Mouse (Mus musculus): ENCODE data around the gene Bora. TPM values are rescaled to one million over a fixed set of nuclear protein-coding genes. Genes with fewer than 3 reads are reported as not detected.
A peak's percentile ranks its signal among the peaks of the same experiment; 100 is the strongest.

Bora gene
- polyA plus RNA-seq (2012; rRNA removed) = 1.1 and 2.4 TPM in 2 replicates

- Histone ChIP-seq H3K4me1 (ENCODE audit: control insufficient read depth, insufficient read depth, insufficient read length, low read length) (peaks cover 2% of the 10 kb centered on the region; the same call in 1 of the 2 replicates), H3K27ac (ENCODE audit: insufficient read depth, low read depth, low read length) (peak within 1 kb of the TSS; percentile 66), H3K36me3 (ENCODE audit: control insufficient read depth, insufficient read depth, low read length) (peaks cover under 1% of the 10 kb centered on the region; the same call in 1 of the 2 replicates), H3K27me3 (ENCODE audit: control insufficient read depth, insufficient read depth, low read length) (no peaks in the 10 kb centered on the region), H3K4me3 (ENCODE audit: low read depth, low read length) (peak within 1 kb of the TSS; percentile 96)
- WGBS = under 1% methylated on average over 81 of the region's 81 CpGs
- TF ChIP-seq CTCF (IDR thresholded peaks at IDR 0.05; ENCODE audit: extremely low read depth, insufficient read length, insufficient replicate concordance, low read depth, low read length) (no peak), POLR2A (IDR thresholded peaks at IDR 0.05; ENCODE audit: low read depth, low read length) (peak; percentile 60; the same call in 1 of the 2 replicates)
These were observed at the start of gene Bora, which contains the start of gene Mzt1 for GRCm38 (mm10) chr14:99046031-99046781. Gene Bora, plus strand, starts transcription at chr14:99046222. Gene Mzt1, minus strand, starts transcription at chr14:99046134.

DNA sequence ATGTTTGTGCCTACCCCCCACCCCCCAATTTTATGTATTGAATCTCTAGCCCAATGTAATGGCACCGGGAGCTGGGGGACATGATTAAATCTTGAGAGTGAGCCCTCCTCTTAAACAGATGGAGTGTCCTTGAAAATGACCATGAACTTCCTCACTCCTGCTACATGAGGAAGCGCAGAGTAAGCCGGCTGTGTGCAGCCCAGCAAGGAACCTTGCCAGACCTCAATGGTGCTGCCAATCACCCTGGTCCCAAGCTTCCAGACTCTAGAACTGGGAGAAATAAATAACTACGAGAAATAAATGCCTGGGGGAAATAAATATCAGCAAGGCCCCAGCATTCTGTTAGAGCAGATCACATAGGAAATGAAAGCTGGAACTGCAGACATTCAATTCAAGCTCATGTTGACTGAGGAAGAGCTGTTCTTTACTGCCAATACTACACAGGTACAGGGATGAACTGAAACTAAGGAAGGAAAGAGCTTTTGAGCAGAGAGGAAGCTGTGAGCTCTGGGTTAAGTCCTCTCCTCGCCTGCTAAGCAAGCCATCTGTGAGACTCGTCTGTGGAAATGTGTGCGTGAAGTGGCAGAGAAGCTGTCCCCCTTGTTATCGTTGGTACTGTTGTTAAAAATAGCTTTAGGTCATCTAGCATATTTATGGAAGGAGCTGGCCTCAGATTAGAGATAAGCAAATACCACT, 35.6 kb upstream of the Bora start:
- H3K27me3 ChIP-seq (ENCODE audit: control insufficient read depth, insufficient read depth, low read length) = no peaks in the 10 kb centered on the region
- TF ChIP-seq CTCF (IDR thresholded peaks at IDR 0.05; ENCODE audit: extremely low read depth, insufficient read length, insufficient replicate concordance, low read depth, low read length) (no peak), POLR2A (IDR thresholded peaks at IDR 0.05; ENCODE audit: low read depth, low read length) (no peak)
- no peak overlapping the region for H3K27ac ChIP-seq (ENCODE audit: insufficient read depth, low read depth, low read length)
- 47% methylated on average over 8 of the region's 8 CpGs for WGBS
- no peaks in the 10 kb centered on the region for H3K4me1 ChIP-seq (ENCODE audit: control insufficient read depth, insufficient read depth, insufficient read length, low read length)
- H3K36me3 ChIP-seq (ENCODE audit: control insufficient read depth, insufficient read depth, low read length) = no peaks in the 10 kb centered on the region
- H3K4me3 ChIP-seq (ENCODE audit: low read depth, low read length) = no peak overlapping the region

- H3K4me3 ChIP-seq (ENCODE audit: low read depth, low read length) = no peak overlapping the region
- TF ChIP-seq POLR2A (IDR thresholded peaks at IDR 0.05; ENCODE audit: low read depth, low read length) = no peak
- TF ChIP-seq CTCF (IDR thresholded peaks at IDR 0.05; ENCODE audit: extremely low read depth, insufficient read length, insufficient replicate concordance, low read depth, low read length) = no peak
- no peaks in the 10 kb centered on the region for H3K36me3 ChIP-seq (ENCODE audit: control insufficient read depth, insufficient read depth, low read length)
- no peaks in the 10 kb centered on the region for H3K4me1 ChIP-seq (ENCODE audit: control insufficient read depth, insufficient read depth, insufficient read length, low read length)
- no peaks in the 10 kb centered on the region for H3K27me3 ChIP-seq (ENCODE audit: control insufficient read depth, insufficient read depth, low read length)
- 20% methylated on average over 2 of the region's 2 CpGs for WGBS
- H3K27ac ChIP-seq (ENCODE audit: insufficient read depth, low read depth, low read length) = no peak overlapping the region
These were observed 35.1 kb upstream of the Bora start for GRCm38 (mm10) chr14:99010920-99011313.

- WGBS = 79% methylated on average over 7 of the region's 7 CpGs
- Histone ChIP-seq H3K4me1 (ENCODE audit: control insufficient read depth, insufficient read depth, insufficient read length, low read length) (no peaks in the 10 kb centered on the region), H3K36me3 (ENCODE audit: control insufficient read depth, insufficient read depth, low read length) (no peaks in the 10 kb centered on the region), H3K27ac (ENCODE audit: insufficient read depth, low read depth, low read length) (no peak overlapping the region), H3K27me3 (ENCODE audit: control insufficient read depth, insufficient read depth, low read length) (no peaks in the 10 kb centered on the region; the same call in 1 of the 2 replicates), H3K4me3 (ENCODE audit: low read depth, low read length) (no peak overlapping the region)
- TF ChIP-seq CTCF (IDR thresholded peaks at IDR 0.05; ENCODE audit: extremely low read depth, insufficient read length, insufficient replicate concordance, low read depth, low read length) (no peak), POLR2A (IDR thresholded peaks at IDR 0.05; ENCODE audit: low read depth, low read length) (no peak)
These were observed 27.3 kb upstream of the Bora start for GRCm38 (mm10) chr14:99018691-99019090.

GRCm38 (mm10) chr14:99019136-99019808, 26.8 kb upstream of the Bora start:
- Histone ChIP-seq H3K4me3 (ENCODE audit: low read depth, low read length) (no peak overlapping the region), H3K36me3 (ENCODE audit: control insufficient read depth, insufficient read depth, low read length) (no peaks in the 10 kb centered on the region), H3K27me3 (ENCODE audit: control insufficient read depth, insufficient read depth, low read length) (no peaks in the 10 kb centered on the region; the same call in 1 of the 2 replicates), H3K27ac (ENCODE audit: insufficient read depth, low read depth, low read length) (no peak overlapping the region), H3K4me1 (ENCODE audit: control insufficient read depth, insufficient read depth, insufficient read length, low read length) (no peaks in the 10 kb centered on the region)
- 40% methylated on average over 10 of the region's 10 CpGs for WGBS
- TF ChIP-seq CTCF (IDR thresholded peaks at IDR 0.05; ENCODE audit: extremely low read depth, insufficient read length, insufficient replicate concordance, low read depth, low read length) (no peak), POLR2A (IDR thresholded peaks at IDR 0.05; ENCODE audit: low read depth, low read length) (no peak)

DNA sequence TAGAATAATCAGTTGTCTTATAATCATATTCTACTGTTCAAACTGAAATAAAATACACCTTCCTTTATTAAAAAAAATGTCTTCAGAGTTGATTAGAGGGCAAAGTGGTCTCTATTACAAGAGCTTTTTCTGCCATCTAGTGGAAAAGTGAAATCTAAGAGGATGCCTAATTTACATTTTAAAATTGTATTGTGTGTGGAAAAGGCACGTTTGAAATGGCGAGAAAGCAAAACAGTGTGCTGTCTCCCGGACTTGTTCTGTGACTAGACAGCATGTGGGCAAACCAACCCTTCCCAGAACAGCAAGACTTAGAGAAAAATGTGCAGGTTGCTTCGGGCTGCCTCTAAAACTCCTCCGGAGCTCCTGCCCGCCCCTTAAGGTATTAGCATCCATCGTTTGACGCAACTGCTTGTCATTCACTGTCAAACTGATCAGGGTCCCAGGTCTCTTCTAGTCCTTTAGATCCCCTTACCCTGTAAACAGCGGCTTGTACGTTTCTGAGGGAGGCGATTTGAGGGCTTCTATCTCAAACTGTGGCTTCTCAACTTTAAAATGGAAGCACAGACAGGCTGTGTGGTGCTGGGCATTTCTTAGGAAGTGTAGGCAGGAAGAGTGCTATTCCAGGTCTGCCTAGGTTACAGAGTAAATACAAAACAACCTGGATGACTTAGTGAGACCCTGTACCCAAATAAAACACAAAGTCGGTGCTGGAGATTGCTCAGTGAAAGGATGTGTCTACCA, 23.5 kb upstream of the Bora start:
- no peak overlapping the region for H3K27ac ChIP-seq (ENCODE audit: insufficient read depth, low read depth, low read length)
- no peak overlapping the region for H3K4me3 ChIP-seq (ENCODE audit: low read depth, low read length)
- no peaks in the 10 kb centered on the region for H3K36me3 ChIP-seq (ENCODE audit: control insufficient read depth, insufficient read depth, low read length)
- TF ChIP-seq CTCF (IDR thresholded peaks at IDR 0.05; ENCODE audit: extremely low read depth, insufficient read length, insufficient replicate concordance, low read depth, low read length) (no peak), POLR2A (IDR thresholded peaks at IDR 0.05; ENCODE audit: low read depth, low read length) (no peak)
- H3K27me3 ChIP-seq (ENCODE audit: control insufficient read depth, insufficient read depth, low read length) = no peaks in the 10 kb centered on the region; the same call in 1 of the 2 replicates
- 46% methylated on average over 12 of the region's 12 CpGs for WGBS
- H3K4me1 ChIP-seq (ENCODE audit: control insufficient read depth, insufficient read depth, insufficient read length, low read length) = no peaks in the 10 kb centered on the region
